Mouse (Mus musculus) olfactory bulb, adult 2 months (tissue): Measurements from ENCODE around the gene Wnt10b.

Experiments
- CTCF ChIP-seq: fragments of 200-500 bp; IDR thresholded peaks from 2 replicates; pipeline ENCODE4 v1.5.1; 2012; ENCODE audit warnings: low read depth, mild to moderate bottlenecking, low read length, moderate library complexity; ENCODE audit not compliant: insufficient read depth
- POLR2A ChIP-seq: fragments of 200-500 bp; IDR thresholded peaks from 2 replicates; pipeline ENCODE4 v1.6.1; 2012; ENCODE audit warnings: mild to moderate bottlenecking, low read depth, low read length, moderate library complexity; ENCODE audit not compliant: insufficient read depth

DNA sequence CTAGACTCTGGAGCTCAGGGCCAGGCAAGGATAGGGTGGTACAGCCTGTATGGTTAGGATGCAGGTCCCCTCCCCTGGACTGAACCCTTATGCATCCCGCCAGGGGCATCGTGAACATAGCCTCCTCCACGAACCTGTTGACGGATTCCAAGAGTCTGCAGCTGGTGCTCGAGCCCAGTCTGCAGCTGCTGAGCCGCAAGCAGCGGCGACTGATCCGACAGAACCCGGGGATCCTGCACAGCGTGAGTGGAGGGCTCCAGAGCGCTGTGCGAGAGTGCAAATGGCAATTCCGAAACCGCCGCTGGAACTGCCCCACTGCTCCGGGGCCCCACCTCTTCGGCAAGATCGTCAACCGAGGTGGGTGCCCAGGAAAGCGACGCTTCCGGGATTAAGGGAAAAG is 12.8 kb upstream of the Wnt10b start:
- no peak for TF ChIP-seq CTCF
- TF ChIP-seq POLR2A: no peak
